Mouse (Mus musculus): ENCODE measurements around the gene Nxph4. TPM values are rescaled to one million over a fixed set of nuclear protein-coding genes. Genes with fewer than 3 reads are reported as not detected.

The Nxph4 gene
- total and polyA plus RNA-seq, 3 experiments: 0.13 to 0.14 TPM; not detected in 1

DNA sequence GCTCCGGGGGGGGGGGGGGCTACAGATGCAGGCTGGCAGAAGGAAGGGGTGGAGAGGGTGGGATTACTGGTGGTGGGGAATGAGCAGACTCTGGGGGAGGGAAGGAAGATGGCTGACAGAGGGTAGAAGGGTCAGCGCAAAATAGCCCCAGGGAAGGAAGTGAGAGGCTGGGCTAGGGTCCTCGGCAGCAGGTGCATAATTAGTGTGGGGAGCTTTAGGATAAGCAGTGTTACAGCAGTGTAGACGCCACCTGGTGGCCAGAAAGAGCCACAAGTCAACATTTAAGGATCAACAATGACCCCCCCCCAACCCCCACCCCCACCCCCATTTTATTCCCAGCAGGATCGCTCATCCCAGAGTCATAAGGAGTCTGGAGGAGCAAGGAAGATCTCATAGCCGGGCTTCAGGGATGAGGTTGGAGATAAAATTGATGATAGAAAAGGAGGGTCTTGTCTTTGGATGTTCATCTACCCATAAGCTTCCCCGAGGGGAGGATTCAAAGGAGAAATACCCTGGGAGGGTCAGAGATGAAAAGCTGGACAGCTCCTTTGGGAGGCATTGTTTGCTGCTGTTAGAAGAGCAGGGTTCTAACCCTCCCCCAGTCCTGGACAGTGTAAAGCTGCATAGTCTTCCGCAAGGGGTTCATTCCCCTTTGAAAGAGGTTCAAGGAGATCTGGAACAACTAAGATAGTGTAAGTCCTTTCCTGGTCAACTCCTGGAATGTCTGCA, 2.4 kb upstream of the Nxph4 start:
- Histone ChIP-seq H3K79me2 (replicated peaks; ENCODE audit: control insufficient read depth, extremely low read depth, insufficient read depth, poor library complexity, severe bottlenecking) (no peaks in the 10 kb centered on the region), H3K9ac (ENCODE audit: insufficient read depth, low read depth) (no peak overlapping the region), H3K27me3 (replicated peaks) (peaks cover 44% of the 10 kb centered on the region), H3K36me3 (replicated peaks in 1 of 2; ENCODE audit: control insufficient read depth in 1 of 2, insufficient read depth in 1 of 2, low read length in 1 of 2) (peaks cover 20 to 25% of the 10 kb centered on the region in 2 experiments), H3K9me3 (replicated peaks; ENCODE audit: low read length) (peaks cover 3% of the 10 kb centered on the region), H3K27ac (ENCODE audit: insufficient read depth, low read depth) (no peak overlapping the region), H3K4me3 (replicated peaks in 1 of 3; ENCODE audit: low read depth in 2 of 3, low read length in 2 of 3, poor library complexity in 1 of 3) (no peak overlapping the region), H3K4me2 (ENCODE audit: insufficient read depth, low read depth, poor library complexity, severe bottlenecking) (peak overlapping the region; percentile 19; the same call in 1 of the 2 replicates), H3K4me1 (ENCODE audit: control insufficient read depth in 1 of 2, insufficient read depth in 2 of 2) (peaks cover 23 to 39% of the 10 kb centered on the region in 2 experiments)
- DNase-seq (ENCODE audit: extremely low read depth): peak; percentile 62
- dilution Hi-C loops (cut with MboI; ENCODE audit: extremely low pct_ligation_motif_present, extremely low pct_unique_long_range_greater_than_20kb, low sequenced_read_pairs) (no loop called here), in situ Hi-C loops (cut with MboI; ENCODE audit: low pct_ligation_motif_present, low pct_unique_long_range_greater_than_20kb, low sequenced_read_pairs) (no loop called here)
- no peak for TF ChIP-seq E2F4 (IDR thresholded peaks at IDR 0.05; ENCODE audit: insufficient replicate concordance, low read depth, low read length)
- 0 out of 2 replicates have a peak, but pooled peaks have one; percentile 15 for TF ChIP-seq MEF2A (IDR thresholded peaks at IDR 0.05; ENCODE audit: borderline replicate concordance, low read depth, low read length)
- 0 out of 2 replicates have a peak, but pooled peaks have one; percentile 11 for TF ChIP-seq EP300 (IDR thresholded peaks at IDR 0.05; ENCODE audit: low read length)
- TF ChIP-seq JUN (IDR thresholded peaks at IDR 0.05; ENCODE audit: insufficient read depth, low read depth, low read length): no peak
- TF ChIP-seq MAZ (IDR thresholded peaks at IDR 0.05; ENCODE audit: low read depth, low read length): peak; percentile 21; the same call in 1 of the 2 replicates
- TF ChIP-seq SMC3 (IDR thresholded peaks at IDR 0.05; ENCODE audit: low read depth, low read length): peak; percentile 77
- peak; percentile 43 for TF ChIP-seq RAD21 (IDR thresholded peaks at IDR 0.05; ENCODE audit: low read depth, low read length)
- TF ChIP-seq ELF1 (IDR thresholded peaks at IDR 0.05; ENCODE audit: low read depth, low read length): 0 out of 2 replicates have a peak, but pooled peaks have one; percentile 13
- TF ChIP-seq CTCF (conservative IDR thresholded peaks at IDR 0.05 in 1 of 2, IDR thresholded peaks at IDR 0.05 in 1 of 2; ENCODE audit: low read depth in 2 of 2, low read length in 2 of 2): peak in 1 of 2 experiments; percentile 72; a peak in 2 of 4 replicates
- TF ChIP-seq PAX5 (IDR thresholded peaks at IDR 0.05; ENCODE audit: low read length): no peak

DNA sequence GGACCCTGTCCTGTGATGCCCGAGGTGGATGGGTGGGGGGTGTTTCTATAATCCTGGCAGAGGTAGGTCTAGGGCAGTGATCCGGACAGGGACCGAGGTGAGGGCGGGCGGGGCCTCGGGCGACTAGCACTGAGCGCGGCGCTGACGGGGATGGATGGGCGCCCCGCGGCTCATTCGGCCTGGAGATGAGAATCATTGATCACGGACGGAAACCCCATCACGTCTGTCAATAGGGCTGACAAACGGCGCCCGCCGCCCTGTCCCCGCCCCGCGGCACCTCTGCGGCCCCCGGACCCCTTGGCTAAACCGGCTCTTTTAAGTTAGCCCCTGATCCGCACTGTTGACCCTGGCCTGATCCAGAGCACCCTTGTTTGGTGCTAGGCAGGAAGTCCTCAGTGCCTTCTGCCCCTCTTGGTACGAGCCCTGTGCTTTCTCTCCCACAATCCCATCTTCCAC, 598 bp upstream of the Nxph4 start:
- TF ChIP-seq NRF1 (IDR thresholded peaks at IDR 0.05; ENCODE audit: low read depth, low read length): no peak
- no peak for TF ChIP-seq JUND (conservative IDR thresholded peaks at IDR 0.05; ENCODE audit: low read depth, low read length)
- no peak for TF ChIP-seq USF2 (conservative IDR thresholded peaks at IDR 0.05; ENCODE audit: low read depth, low read length)
- no peak for TF ChIP-seq ZNF384 (IDR thresholded peaks at IDR 0.05; ENCODE audit: low read depth, low read length)
- no peak for TF ChIP-seq ELF1 (IDR thresholded peaks at IDR 0.05; ENCODE audit: low read depth, low read length)
- TF ChIP-seq POLR2AphosphoS2 (IDR thresholded peaks at IDR 0.05; ENCODE audit: low read depth, low read length): no peak
- no peak for TF ChIP-seq SIN3A (IDR thresholded peaks at IDR 0.05; ENCODE audit: low read length)
- no peak for TF ChIP-seq EP300 (IDR thresholded peaks at IDR 0.05; ENCODE audit: low read length)
- TF ChIP-seq MAX (IDR thresholded peaks at IDR 0.05; ENCODE audit: low read length): no peak
- Histone ChIP-seq H3K36me3 (replicated peaks in 1 of 2; ENCODE audit: control insufficient read depth in 1 of 2, insufficient read depth in 1 of 2, low read length in 1 of 2) (peaks cover 9 to 13% of the 10 kb centered on the region in 2 experiments), H3K4me1 (ENCODE audit: control insufficient read depth in 1 of 2, insufficient read depth in 2 of 2) (peaks cover 23 to 39% of the 10 kb centered on the region in 2 experiments), H3K27me3 (replicated peaks) (peaks cover 58% of the 10 kb centered on the region), H3K4me2 (ENCODE audit: insufficient read depth, low read depth, poor library complexity, severe bottlenecking) (no peak overlapping the region), H3K9me3 (replicated peaks; ENCODE audit: low read length) (peaks cover 3% of the 10 kb centered on the region), H3K9ac (ENCODE audit: insufficient read depth, low read depth) (no peak overlapping the region), H3K4me3 (replicated peaks in 1 of 3; ENCODE audit: low read depth in 2 of 3, low read length in 2 of 3, poor library complexity in 1 of 3) (no peak overlapping the region), H3K27ac (ENCODE audit: insufficient read depth, low read depth) (no peak overlapping the region), H3K79me2 (replicated peaks; ENCODE audit: control insufficient read depth, extremely low read depth, insufficient read depth, poor library complexity, severe bottlenecking) (no peaks in the 10 kb centered on the region)
- in situ Hi-C loops (cut with MboI; ENCODE audit: low pct_ligation_motif_present, low pct_unique_long_range_greater_than_20kb, low sequenced_read_pairs) (no loop called here), dilution Hi-C loops (cut with MboI; ENCODE audit: extremely low pct_ligation_motif_present, extremely low pct_unique_long_range_greater_than_20kb, low sequenced_read_pairs) (no loop called here)
- DNase-seq (ENCODE audit: extremely low read depth): no peak
